Mouse (Mus musculus): ENCODE results near the gene Pigh.

Pigh gene

DNA sequence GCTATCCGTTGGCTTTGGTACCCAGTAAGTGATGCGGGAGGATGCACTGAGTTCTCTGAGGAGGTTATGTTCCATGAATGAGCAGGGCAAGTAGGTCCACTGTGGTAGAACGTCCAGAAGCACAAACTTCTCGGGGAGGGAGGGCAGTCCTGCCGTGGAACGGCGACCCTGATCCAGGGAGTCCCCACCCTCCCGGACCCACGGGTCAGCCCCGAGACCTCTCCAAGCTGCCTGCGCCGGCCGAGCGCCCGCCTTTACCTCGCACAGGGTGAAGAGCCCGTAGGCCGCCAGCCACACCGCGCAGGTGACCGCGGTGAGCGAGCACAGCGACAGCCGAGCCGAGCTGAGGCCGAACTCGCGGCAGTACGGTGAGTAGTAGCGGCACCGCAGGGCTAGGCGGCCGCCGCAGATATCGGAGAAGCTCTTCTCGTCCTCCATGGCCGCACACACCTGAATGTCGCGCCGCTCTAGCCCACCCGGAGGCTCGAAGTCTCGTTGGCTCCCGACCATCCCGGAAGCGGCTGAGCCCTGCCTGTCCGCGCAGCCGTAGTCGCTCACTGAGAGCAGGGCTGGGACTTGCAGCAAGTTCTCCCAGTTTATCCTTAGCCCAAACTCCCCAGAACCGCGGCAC, at the start of gene Pigh:
Pigh (minus strand) TSS at position 470 of the 631 bp plus-strand sequence.
- DNase-seq (ENCODE audit: low read depth, low spot score): peak; percentile 79

DNA sequence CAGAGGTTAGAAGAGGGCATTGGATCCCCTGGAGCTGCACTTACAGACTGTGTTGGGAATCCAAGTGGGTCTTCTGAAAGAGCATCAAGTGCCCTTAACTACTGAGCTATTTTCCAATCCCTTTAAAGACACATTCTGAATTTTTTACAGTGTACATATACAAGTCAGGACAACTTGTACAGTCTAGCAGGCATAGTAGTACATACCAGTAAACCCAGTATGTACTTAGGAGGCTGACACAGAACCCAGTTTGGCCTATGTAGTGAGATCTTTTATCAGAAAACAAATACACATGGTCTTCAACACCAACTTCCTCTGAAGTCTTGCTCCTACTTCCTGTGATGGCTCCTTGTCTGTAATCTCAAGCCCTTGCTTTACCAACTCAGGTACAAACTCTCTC, 49.5 kb upstream of the Pigh start:
- DNase-seq (ENCODE audit: low read depth, low spot score): no peak

DNA sequence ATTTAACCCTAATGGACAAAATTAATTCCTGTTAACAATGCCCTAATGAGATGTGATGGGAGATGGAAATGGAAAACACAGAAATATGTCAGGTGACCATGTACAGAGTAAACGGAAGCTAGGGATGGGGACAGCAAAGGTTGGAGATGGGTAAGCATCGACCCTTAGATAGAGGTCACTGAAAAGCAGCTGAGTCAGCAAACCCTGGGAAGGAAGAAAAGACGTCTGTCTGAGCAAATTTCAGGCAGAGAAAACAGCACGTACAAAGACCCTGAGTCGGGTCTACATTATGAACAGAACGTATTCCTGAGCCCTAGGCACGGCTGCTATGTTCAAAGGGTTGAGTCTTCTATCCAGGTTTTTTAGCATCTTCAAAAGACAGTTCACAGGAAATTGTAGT, 47.5 kb upstream of the Pigh start:
- no peak for DNase-seq (ENCODE audit: low read depth, low spot score)

DNA sequence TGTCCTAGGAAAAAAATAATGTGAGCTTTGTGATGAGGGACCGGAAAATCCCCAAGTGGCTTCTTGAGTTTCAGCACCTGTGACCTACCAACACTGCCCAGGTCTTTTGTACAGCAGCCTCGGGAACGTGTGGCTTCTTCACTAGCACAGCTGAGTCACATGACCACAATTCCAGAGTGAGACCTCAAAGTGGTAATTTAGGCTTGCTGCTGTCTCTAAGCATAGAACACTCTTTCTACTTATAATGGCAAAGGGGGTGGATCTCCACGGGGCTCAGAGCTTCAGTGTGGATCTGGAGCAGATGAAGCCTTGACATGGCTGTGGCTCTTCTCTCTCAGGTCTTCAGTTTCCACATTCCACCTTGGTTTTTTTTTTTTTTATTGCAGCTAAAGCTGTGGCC, 45.7 kb upstream of the Pigh start:
- DNase-seq (ENCODE audit: low read depth, low spot score): no peak

DNA sequence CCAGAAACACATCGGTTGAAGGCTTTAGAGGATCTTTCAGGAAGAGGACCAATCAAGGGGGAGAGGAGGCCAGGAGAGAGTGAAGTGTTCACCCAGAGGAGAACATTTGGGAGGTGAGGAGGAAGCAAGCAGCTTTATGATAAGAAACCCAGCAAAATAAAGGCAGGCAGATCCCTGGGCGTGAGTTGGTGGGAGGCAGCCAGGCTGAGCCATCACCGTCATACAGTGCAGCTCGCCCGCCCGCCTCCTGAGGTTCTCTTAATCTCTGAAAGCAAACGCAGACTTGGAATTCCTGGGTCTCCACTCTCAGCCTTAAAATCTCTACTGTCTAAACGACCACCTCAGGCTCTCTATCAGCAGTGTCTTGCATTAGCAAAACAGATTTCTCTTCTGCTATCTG, 45.2 kb upstream of the Pigh start:
- DNase-seq (ENCODE audit: low read depth, low spot score): no peak

DNA sequence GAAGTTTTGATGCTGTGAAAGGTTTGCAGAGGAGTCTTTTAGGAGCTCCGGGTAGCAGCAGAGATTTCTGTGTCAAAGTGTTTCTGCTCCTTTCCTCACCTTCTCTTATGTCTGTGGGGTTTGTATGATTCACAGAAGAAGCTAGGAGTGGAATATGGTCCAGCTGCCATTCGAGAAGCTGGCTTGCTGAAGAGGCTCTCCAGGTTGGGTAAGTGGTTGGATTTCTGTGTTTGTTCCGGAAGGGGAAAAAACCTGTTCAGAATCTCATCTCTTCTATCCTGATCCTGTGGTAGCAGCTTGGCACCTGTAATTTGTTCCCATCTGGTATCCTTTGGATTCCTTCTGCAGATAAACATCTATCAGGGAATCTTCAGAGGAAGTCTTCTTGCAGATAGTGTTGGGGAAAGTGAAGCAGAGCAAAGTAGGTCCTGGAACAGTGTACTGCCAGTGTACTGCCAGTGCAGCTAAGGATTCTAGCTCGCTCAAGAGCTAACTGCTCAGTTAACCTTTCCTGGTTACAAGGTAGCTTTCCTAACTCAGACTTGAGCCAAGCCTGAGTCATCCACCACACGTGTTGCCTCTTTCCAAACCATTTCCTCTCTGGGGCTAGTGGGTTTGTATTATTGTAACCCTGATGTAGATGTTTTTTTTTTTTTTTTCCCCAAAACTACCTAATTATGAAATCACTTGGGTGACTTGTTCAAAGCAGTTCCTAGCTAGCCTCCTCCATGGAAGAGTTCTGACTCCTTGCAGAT, 42.4 kb upstream of the Pigh start:
- no peak for DNase-seq (ENCODE audit: low read depth, low spot score)

DNA sequence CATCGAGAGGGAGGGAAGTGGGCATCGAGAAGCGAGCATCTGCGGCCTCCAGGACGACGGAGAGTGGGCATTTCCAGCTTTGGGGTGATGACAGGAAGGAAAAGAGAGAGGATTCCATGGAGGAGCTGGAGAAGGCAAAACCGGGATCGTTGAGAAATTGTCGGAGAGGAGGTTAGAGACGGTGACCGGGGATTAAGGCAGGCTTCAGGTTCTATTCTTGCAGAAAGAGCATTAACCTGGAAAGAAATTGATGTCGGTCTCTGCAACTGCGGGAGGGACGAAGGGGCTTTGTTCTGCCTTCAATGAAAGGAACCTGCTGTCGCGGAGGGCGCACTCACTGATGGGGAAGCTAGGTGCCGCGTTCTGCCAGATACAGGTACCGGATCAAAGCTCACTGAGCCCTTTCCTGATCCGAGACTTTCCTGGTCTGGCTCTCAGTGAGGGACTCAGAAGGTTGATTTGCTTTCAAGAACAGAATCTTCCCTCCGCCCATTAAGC, 41.8 kb upstream of the Pigh start:
- no peak for DNase-seq (ENCODE audit: low read depth, low spot score)

DNA sequence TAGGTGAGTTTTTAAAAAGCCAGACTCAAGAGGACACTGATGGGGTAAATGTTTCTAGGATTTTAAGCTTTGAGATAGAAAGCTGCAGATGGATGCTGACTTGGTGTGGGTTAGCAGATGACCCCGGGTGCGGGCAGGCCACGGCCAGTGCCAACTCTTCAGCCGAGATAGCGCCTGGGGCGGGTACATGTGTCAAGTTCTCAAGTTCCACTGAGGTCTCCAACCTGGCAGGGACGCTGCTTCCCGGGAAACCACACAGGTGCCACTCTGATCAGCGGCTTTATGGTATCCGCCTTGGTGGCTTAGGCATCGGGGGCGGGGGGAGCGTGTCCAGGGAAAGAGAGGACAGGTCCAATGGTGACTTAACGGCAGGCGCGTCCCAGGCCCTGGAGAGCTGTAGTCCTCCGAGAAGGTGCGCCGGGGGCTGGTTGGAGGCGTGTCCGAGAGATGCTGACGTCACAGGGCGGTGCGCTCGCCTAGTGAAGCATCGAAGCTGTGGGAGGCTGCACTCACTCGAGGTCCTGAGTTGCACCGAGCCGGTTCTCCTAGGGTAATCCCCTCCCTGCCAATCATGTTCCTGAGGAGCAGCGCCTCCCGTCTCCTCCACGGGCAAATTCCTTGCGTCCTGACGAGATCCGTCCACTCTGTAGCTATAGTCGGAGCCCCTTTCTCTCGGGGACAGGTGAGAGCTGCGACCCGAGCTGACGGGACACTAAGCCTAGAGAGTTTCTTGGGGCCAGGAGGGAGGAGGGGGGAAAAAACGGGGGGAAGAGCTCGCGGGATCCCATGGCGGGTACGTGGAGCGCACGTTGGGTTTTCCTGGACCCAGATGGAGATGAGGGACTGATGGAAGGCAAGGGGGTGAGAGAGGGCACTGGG, 41.1 kb upstream of the Pigh start, which contains the start of gene Arg2:
Arg2 (plus strand) TSS at position 479 of the 879 bp plus-strand sequence.
- DNase-seq (ENCODE audit: low read depth, low spot score): peak; percentile 55

DNA sequence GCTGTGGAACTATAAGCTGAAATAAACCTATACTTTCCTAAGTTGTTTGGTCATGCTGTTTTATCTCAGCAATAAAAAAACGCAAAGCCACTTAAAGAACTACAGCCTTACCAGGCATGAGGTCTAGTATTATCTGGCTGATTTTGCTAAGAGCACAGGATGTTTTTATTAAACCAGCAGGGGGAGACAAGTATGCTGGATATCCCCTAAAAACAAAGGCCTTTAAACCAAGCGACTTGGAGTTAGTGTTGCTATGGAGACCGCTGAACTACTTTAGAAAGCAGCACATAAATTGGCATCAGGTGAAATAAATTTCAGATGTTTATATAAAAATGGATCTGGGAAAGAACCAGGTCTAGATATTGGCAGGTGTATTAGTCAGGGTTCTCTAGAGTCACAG, 33.4 kb upstream of the Pigh start:
- DNase-seq (ENCODE audit: low read depth, low spot score): peak; percentile 27

DNA sequence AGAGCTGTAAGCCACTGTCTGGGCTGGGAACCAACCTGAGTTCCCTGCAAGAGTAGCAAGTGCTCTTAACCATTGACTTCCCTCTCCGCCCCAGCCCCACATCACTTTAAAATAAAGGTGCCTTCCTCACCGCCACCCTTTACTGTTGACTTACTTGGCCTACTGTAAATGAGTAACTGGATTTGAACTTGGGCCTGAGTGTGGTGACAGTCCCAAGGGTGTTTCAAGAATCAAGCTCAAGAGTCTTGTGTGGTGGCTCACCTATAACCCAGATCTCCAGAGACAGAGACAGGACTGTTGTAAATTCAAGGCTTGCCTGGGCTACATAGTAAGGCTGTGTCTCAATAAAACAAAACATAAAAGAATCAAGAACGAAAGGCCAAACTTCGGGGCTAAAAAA, 29.5 kb upstream of the Pigh start:
- DNase-seq (ENCODE audit: low read depth, low spot score): no peak

DNA sequence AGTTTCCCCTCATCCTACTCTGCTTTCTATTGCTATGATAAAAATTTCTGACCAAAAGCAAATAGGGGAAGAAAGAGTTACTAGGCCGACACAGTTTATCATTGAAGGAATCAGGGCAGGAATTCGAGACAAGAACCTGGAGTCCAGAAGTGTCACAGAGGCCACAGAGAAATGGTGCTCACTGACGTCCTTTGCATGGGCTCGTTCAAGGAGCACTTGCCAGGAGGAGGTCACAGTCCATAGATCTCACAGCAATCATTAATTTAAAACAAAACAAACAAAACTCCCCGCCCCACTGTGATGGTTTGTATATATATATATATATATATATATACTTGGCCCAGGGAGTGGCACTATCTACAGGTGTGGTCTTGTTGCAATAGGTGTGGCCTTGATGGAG, 15.9 kb upstream of the Pigh start:
- no peak for DNase-seq (ENCODE audit: low read depth, low spot score)

DNA sequence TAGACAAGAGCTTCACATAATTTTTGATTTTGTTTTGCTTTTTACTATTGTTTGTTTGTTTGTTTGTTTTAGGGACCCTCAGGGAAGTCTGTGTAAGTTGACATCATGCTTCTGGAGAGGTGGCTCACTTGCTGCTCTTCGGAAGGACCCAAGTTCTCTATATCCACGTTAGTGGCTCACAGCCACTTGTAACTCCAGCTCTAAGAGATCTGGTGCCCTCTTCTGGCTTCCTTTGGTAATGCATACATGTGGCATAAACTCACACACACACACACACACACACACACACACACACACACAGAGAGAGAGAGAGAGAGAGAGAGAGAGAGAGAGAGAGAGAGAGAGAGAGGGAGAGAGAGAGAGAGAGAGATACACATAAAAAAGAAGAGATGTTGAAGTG, 15.1 kb upstream of the Pigh start:
- DNase-seq (ENCODE audit: low read depth, low spot score): no peak

DNA sequence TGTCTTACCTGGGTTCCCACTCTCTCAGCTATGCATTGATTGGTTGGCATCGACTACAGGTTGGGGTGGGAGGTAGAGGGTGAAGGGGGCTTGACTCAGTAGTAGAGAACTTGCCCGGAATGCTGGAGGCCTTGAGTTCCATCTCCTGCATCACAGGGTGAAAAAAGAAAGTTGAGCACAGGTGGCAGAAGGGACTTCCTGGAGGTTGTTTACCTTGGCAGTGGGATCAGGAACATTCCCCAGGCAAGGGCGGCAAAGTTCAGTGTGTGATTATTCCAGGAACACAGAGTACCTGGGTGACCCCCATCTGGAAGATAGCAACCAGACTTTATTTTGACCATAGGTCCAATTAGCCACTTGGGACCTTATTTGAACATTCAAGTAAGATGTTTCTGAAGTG, 14.3 kb upstream of the Pigh start:
- DNase-seq (ENCODE audit: low read depth, low spot score): no peak

DNA sequence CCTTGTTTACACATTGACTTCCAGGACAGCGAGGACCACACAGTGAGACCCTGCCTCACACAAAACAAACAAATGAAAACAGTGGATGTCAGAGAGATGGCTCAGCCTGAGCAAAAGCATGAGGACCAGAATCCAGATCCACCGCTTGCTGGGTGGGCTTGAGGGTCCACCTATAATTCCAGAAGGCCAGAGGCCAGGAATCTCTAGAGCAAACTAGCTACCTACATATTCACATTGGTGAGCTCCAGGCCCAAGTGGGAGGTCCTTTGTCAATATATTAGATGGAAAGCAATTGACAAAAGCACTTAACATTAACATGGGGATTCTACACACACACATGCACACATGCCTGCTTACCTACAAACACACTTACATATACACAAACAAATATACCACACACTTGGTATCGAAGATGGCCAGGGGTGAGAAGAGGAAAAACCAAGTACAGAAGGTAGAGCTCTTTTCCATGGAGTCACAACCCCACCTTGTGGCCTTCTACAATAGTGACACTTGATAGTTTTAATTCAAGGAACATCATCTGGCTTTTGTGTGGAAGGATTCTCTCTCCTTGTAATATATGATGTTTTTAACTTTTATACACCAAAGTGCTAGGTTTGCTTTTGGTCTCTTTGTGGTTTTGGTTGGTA, 7.8 kb upstream of the Pigh start:
- DNase-seq (ENCODE audit: low read depth, low spot score): peak; percentile 35

DNA sequence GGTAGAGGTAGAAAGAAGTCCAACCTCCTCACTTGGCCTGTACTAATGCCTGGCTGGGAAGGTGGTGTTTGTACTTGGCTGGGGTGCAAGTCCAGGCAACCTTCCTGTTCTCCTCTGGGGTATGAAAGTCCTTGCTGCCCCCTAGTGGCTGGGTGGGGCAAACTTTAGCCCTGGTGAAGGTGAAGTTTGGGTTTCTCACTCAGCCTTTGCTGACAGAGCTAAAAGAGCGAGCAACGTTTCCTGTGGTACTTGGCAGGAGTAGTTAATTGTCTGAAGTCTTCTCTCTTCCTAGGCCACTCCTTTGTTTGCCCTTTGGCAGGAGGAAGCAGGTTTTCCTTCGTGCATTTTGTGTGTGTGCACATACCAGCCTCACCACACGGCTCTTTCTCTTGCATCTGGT, 3.1 kb upstream of the Pigh start:
- no peak for DNase-seq (ENCODE audit: low read depth, low spot score)

DNA sequence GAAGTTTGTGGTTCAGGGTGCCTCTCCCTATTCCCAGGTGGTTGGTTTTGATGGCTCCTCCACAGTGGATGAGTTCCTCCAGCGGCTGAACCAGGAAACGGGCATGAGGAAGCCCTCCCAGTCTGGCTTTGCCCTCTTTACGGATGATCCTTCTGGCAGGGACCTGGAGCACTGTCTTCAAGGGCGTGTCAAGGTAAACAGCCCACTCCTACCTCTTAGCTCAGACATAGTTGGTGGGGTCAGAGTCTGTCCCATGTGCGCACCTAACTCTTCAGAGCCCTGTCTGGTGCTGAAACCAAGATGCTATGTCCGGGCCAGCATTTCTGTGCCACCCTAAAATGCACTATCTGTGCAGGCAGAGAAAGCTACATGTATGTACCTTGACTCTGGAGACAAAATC, 16.1 kb downstream of the Pigh start:
- DNase-seq (ENCODE audit: low read depth, low spot score): no peak

DNA sequence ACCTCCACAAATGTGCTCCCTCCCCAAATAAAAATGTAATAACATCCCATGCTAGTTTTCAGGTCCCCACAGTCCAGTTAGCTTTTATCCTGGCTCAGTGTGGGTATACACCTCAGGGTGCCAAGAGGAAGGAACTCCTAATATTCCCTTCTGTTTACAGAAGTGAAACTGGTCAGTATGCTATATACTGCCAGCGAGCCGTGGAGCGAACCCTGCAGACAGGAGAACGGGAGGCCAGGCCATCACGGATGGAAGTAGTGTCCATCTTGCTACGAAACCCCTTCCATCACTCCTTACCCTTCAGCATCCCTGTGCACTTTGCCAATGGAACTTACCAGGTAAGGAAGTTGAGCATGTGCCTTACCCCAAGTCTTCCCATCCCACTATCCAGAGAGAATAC, 16.9 kb downstream of the Pigh start:
- DNase-seq (ENCODE audit: low read depth, low spot score): no peak

DNA sequence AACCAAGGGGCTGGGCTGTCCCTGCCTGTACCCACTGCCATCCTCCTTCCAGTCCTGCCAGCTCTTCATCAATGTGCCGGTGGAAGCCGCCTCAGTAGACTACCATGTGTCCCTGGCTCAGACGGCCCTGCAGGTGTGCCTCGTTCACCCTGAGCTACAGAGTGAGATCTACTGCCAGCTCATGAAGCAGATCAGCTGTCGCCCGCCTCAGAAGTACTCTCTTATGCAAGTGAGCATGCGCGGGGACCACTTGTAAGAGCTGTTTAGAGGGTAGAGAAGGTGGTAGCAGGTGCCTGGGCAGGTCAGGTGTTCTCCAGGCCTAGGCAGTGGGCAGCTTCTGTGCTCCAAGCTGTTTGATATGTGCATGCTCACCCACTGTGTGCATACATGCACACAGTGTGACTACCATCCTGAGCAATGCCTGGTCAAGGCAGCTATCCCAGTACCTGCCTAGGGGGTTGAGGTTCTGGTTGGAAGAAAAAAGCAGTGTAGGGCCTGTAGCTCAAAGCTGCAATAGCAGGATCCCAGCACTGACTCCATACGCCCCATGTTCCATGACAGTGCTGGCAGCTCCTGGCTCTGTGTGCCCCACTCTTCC, 18.6 kb downstream of the Pigh start:
- DNase-seq (ENCODE audit: low read depth, low spot score): no peak

DNA sequence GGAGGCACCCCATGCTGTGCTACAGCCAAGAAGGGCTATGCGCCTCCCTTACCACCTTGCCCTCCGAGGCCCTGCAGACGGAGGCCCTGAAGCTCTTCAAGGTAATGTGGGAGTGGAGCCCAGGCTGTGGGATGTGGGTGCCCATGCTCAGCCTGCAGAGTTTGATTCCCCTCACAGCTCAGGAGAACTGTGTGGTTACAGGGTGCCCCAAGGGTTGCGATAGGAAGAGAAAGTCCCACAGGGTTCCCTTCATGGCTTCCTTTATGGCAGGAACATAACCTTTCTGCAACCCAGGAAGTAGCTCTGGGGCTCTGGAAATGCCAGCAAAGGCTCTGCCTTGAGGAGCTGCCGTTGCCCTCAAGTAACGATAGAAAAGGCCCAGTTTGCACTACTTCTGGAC, 19.5 kb downstream of the Pigh start:
- no peak for DNase-seq (ENCODE audit: low read depth, low spot score)

DNA sequence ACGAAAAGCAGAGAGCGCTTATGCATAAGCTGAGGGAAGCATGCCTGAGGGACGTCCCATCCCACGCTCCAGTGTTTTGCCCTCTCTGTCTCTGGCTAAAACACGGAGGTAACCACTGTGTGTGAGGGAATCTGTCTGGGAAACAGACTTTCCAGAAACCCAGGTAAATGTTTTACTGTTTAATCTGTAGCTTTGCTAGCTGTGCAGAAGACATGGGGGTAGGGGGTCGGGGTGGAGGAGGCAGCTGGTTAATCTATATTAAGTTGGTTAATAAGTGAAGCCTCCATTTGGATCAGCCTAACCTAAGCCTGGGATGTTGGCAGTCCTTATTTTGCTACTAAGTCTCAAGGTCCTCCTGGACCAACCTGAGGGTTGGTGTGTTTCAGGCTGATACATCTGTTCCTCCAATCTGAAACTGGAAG, 20.3 kb downstream of the Pigh start:
- no peak for DNase-seq (ENCODE audit: low read depth, low spot score)

DNA sequence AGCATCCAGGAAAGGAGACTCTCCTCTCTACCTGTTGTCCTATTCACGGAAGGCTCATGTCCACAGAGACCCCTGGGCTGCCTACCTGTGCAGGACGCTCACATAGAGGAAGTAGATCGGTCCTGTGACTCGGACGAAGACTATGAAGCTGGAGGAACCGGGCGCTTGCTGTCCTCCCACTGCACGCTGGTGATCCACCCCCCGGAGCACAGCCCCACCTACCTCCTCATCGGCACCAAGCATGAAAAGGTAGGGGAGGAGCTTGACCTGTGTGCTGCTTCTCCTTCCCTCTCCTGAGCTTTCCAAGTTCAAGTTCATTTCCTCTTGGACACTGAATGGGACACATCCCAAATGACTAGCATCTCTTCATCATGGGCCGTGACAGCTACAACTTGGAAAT, 21.1 kb downstream of the Pigh start:
- DNase-seq (ENCODE audit: low read depth, low spot score): no peak
